Mouse (Mus musculus) c-Kit-negative CD71-positive TER-119-positive erythroid progenitor cells, embryonic 14.5 days (primary cell): Measurements from ENCODE around the gene Wwp2.

ENCODE experiments used
- DNase-seq: peaks from one replicate; pipeline ENCODE4 v3.0.0-alpha.2; 2013; ENCODE audit warnings: low read depth, low spot score

Gene Wwp2

GRCm38 (mm10) chr8:107507019-107507418 lies 70.9 kb downstream of the Wwp2 start:
- no peak for DNase-seq

- DNase-seq, result no peak
These were observed 74.0 kb downstream of the Wwp2 start for GRCm38 (mm10) chr8:107510204-107510603.

- no peak for DNase-seq
These were observed 74.6 kb downstream of the Wwp2 start for GRCm38 (mm10) chr8:107510766-107511165.

- DNase-seq, result no peak
These were observed 77.1 kb downstream of the Wwp2 start for GRCm38 (mm10) chr8:107513249-107513648.

- no peak for DNase-seq
These were observed 79.0 kb downstream of the Wwp2 start for GRCm38 (mm10) chr8:107514949-107515721.

GRCm38 (mm10) chr8:107518726-107519125 lies 82.6 kb downstream of the Wwp2 start:
- no peak for DNase-seq

- no peak for DNase-seq
These were observed 83.7 kb downstream of the Wwp2 start for GRCm38 (mm10) chr8:107519860-107520259.

GRCm38 (mm10) chr8:107521788-107522554 lies 85.8 kb downstream of the Wwp2 start:
- DNase-seq, result no peak

- DNase-seq, result no peak
These were observed 86.3 kb downstream of the Wwp2 start for GRCm38 (mm10) chr8:107522555-107522833.

- no peak for DNase-seq
These were observed 88.4 kb downstream of the Wwp2 start for GRCm38 (mm10) chr8:107524535-107524934.

- no peak for DNase-seq
These were observed 92.6 kb downstream of the Wwp2 start for GRCm38 (mm10) chr8:107528786-107529185.

GRCm38 (mm10) chr8:107537472-107537871 lies 101.3 kb downstream of the Wwp2 start:
- no peak for DNase-seq

GRCm38 (mm10) chr8:107540623-107541022 lies 104.5 kb downstream of the Wwp2 start:
- DNase-seq, result no peak

- no peak for DNase-seq
These were observed 105.2 kb downstream of the Wwp2 start for GRCm38 (mm10) chr8:107541369-107541768.

- no peak for DNase-seq
These were observed 106.0 kb downstream of the Wwp2 start for GRCm38 (mm10) chr8:107542151-107542550.

GRCm38 (mm10) chr8:107543714-107544113 lies 107.5 kb downstream of the Wwp2 start:
- DNase-seq, result no peak

GRCm38 (mm10) chr8:107544211-107544610 lies 108.0 kb downstream of the Wwp2 start:
- DNase-seq, result no peak

- no peak for DNase-seq
These were observed 108.5 kb downstream of the Wwp2 start for GRCm38 (mm10) chr8:107544651-107545174.

- DNase-seq, result no peak
These were observed 109.5 kb downstream of the Wwp2 start for GRCm38 (mm10) chr8:107545621-107546152.

GRCm38 (mm10) chr8:107546154-107546553 lies 110.0 kb downstream of the Wwp2 start:
- no peak for DNase-seq

- DNase-seq, result no peak
These were observed 110.7 kb downstream of the Wwp2 start for GRCm38 (mm10) chr8:107546817-107547216.

- DNase-seq, result no peak
These were observed 116.1 kb downstream of the Wwp2 start for GRCm38 (mm10) chr8:107552234-107552633.

- no peak for DNase-seq
These were observed 119.1 kb downstream of the Wwp2 start for GRCm38 (mm10) chr8:107555231-107555630.
